Mouse (Mus musculus): ENCODE data around the gene Tmem97. TPM values are rescaled to one million over a fixed set of nuclear protein-coding genes. Genes with fewer than 3 reads are reported as not detected.

The Tmem97 gene
- 3.9 and 6.0 TPM in 2 replicates for polyA plus RNA-seq (2012; ENCODE audit: low replicate concordance)

GRCm38 (mm10) chr11:78550168-78551058 lies at the start of gene Tmem97:
Tmem97 (minus strand) TSS chr11:78550777.

GRCm38 (mm10) chr11:78536080-78536689 lies 14.4 kb downstream of the Tmem97 start, which contains the start of the genes Tnfaip1 and Ift20:
Tnfaip1 (minus strand) TSS chr11:78536332.
Ift20 (plus strand) TSS chr11:78536361.

GRCm38 (mm10) chr11:78512025-78512957 lies 38.3 kb downstream of the Tmem97 start, which contains the start of the genes Tmem199 and Poldip2:
Tmem199 (minus strand) TSS chr11:78512172.
Poldip2 (plus strand) TSS chr11:78512193.

GRCm38 (mm10) chr11:78502909-78503650 lies 47.5 kb downstream of the Tmem97 start, which contains the start of gene Sebox:
Sebox (plus strand) TSS chr11:78503447.

GRCm38 (mm10) chr11:78499004-78499403 lies 51.6 kb downstream of the Tmem97 start, which contains the start of gene Vtn:
Vtn (plus strand) TSS chr11:78499091.

GRCm38 (mm10) chr11:78497544-78498522 lies 52.7 kb downstream of the Tmem97 start, which contains the start of gene Sarm1:
Sarm1 (minus strand) TSS chr11:78497754.

Other genes with a start within 250 kb of the Tmem97 start
- gene Spag5, start 249.2 kb downstream of the Tmem97 start, polyA plus RNA-seq (2012; ENCODE audit: low replicate concordance), result 2.1 and 18.1 TPM in 2 replicates
- 0.53 and 3.2 TPM in 2 replicates for gene Aldoc, start 227.8 kb downstream of the Tmem97 start, polyA plus RNA-seq (2012; ENCODE audit: low replicate concordance)
- 39.9 and 105 TPM in 2 replicates for gene Pigs, start 222.4 kb downstream of the Tmem97 start, polyA plus RNA-seq (2012; ENCODE audit: low replicate concordance)
- gene Unc119, start 207.3 kb downstream of the Tmem97 start, polyA plus RNA-seq (2012; ENCODE audit: low replicate concordance), result 58.3 and 116 TPM in 2 replicates
- gene Foxn1, start 164.2 kb downstream of the Tmem97 start, polyA plus RNA-seq (2012; ENCODE audit: low replicate concordance), result not detected in 2 replicates
- gene Slc13a2, start 128.6 kb downstream of the Tmem97 start, polyA plus RNA-seq (2012; ENCODE audit: low replicate concordance), result 0.12 TPM in 1 of 2 replicates, not detected in the other
- gene Slc46a1, start 85.1 kb downstream of the Tmem97 start, polyA plus RNA-seq (2012; ENCODE audit: low replicate concordance), result 1.1 and 1.9 TPM in 2 replicates
- 0.72 and 1.3 TPM in 2 replicates for gene Sarm1, start 53.0 kb downstream of the Tmem97 start, polyA plus RNA-seq (2012; ENCODE audit: low replicate concordance)
- gene Vtn, start 51.7 kb downstream of the Tmem97 start, polyA plus RNA-seq (2012; ENCODE audit: low replicate concordance), result not detected in 2 replicates
- not detected in 2 replicates for gene Sebox, start 47.3 kb downstream of the Tmem97 start, polyA plus RNA-seq (2012; ENCODE audit: low replicate concordance)
- 12.6 and 34.2 TPM in 2 replicates for gene Tmem199, start 38.6 kb downstream of the Tmem97 start, polyA plus RNA-seq (2012; ENCODE audit: low replicate concordance)
- 19.9 and 24.5 TPM in 2 replicates for gene Poldip2, start 38.6 kb downstream of the Tmem97 start, polyA plus RNA-seq (2012; ENCODE audit: low replicate concordance)
- 7.6 and 11.1 TPM in 2 replicates for gene Tnfaip1, start 14.4 kb downstream of the Tmem97 start, polyA plus RNA-seq (2012; ENCODE audit: low replicate concordance)
- 16.0 and 48.5 TPM in 2 replicates for gene Ift20, start 14.4 kb downstream of the Tmem97 start, polyA plus RNA-seq (2012; ENCODE audit: low replicate concordance)
- 19.0 and 19.3 TPM in 2 replicates for gene Nlk, start 146.6 kb upstream of the Tmem97 start, polyA plus RNA-seq (2012; ENCODE audit: low replicate concordance)
- gene Ccnq, start 201.0 kb upstream of the Tmem97 start, polyA plus RNA-seq (2012; ENCODE audit: low replicate concordance), result 39.7 and 48.9 TPM in 2 replicates